Mouse (Mus musculus) testis, adult 2 months (tissue): ENCODE data around the gene Med24.

ENCODE experiments used
- CTCF ChIP-seq: fragments of 200-500 bp; IDR thresholded peaks from 2 replicates; pipeline ENCODE4 v1.5.1; 2012; ENCODE audit warnings: low read depth, mild to moderate bottlenecking, inconsistent platforms, low read length, moderate library complexity; ENCODE audit not compliant: control insufficient read depth, insufficient read depth, insufficient replicate concordance
- POLR2A ChIP-seq: fragments of 200-500 bp; IDR thresholded peaks from 2 replicates; pipeline ENCODE4 v1.6.1; 2012; ENCODE audit warnings: low read depth, mild to moderate bottlenecking, inconsistent platforms, low read length, moderate library complexity; ENCODE audit not compliant: control insufficient read depth

DNA sequence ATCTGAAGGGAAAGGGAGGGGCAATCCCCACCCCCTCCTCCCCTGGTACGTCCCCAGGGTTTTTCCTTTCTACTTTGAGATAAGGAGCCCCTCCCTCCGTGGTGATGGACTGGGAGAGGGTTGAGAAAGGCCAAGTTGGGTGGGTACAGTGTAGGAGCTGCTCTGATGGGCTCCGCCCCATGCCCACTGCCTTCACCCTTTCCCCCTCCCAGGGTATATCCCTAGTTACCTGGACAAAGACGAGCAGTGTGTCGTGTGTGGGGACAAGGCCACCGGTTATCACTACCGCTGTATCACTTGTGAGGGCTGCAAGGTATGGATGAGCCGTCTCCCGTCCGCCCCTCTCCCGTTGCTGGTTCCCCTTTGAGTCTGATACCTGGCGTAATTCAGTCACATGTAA lies 27.5 kb upstream of the Med24 start:
- no peak for TF ChIP-seq CTCF
- no peak for TF ChIP-seq POLR2A
